Mouse (Mus musculus) midbrain, embryonic 10.5 days (tissue): ENCODE results near the gene Hao1. TPM values are rescaled to one million over a fixed set of nuclear protein-coding genes. Genes with fewer than 3 reads are reported as not detected.

Source experiments
- DNase-seq: peaks from one replicate; pipeline ENCODE4 v3.0.0-alpha.2; 2017; ENCODE audit warnings: low spot score
- H3K27ac ChIP-seq: fragments of 300-500 bp; sonication (generic); replicated peaks from 2 replicates; pipeline ENCODE4 v1.5.1; 2016; ENCODE audit warnings: mild to moderate bottlenecking
- H3K27me3 ChIP-seq: fragments of 300-500 bp; sonication (generic); 2 replicates; pipeline ENCODE4 v1.6.1; 2016; ENCODE audit warnings: low read depth, mild to moderate bottlenecking; ENCODE audit not compliant: poor library complexity, severe bottlenecking
- H3K36me3 ChIP-seq: fragments of 300-500 bp; sonication (generic); 2 replicates; pipeline ENCODE4 v1.6.1; 2016; ENCODE audit warnings: mild to moderate bottlenecking, moderate library complexity
- H3K4me1 ChIP-seq: fragments of 300-500 bp; sonication (generic); 2 replicates; pipeline ENCODE4 v1.6.1; 2016
- H3K4me3 ChIP-seq: fragments of 300-500 bp; sonication (generic); 2 replicates; pipeline ENCODE4 v1.5.1; 2016; ENCODE audit warnings: mild to moderate bottlenecking, moderate library complexity
- H3K9me3 ChIP-seq: fragments of 300-500 bp; sonication (generic); replicated peaks from 2 replicates; pipeline ENCODE4 v1.6.1; 2016; ENCODE audit warnings: mild to moderate bottlenecking
- WGBS: fragments of 180-500 bp; shearing (Covaris S2); methylation state at CpG from one replicate; pipeline ENCODE4 v1.1.7; 2016; 5-methylcytosine and 5-hydroxymethylcytosine counted together
- polyA plus RNA-seq: library from polyadenylated mRNA; unstranded; fragments of >200 nt; fragmentation: Nextera tagmentation; extraction: Ambion mirVana; gene quantifications from 2 replicates; pipeline ENCODE4 v1.2.1, GENCODE M21; 2016

Hao1 gene
- polyA plus RNA-seq, 1 experiment from 2014 or later = not detected

DNA sequence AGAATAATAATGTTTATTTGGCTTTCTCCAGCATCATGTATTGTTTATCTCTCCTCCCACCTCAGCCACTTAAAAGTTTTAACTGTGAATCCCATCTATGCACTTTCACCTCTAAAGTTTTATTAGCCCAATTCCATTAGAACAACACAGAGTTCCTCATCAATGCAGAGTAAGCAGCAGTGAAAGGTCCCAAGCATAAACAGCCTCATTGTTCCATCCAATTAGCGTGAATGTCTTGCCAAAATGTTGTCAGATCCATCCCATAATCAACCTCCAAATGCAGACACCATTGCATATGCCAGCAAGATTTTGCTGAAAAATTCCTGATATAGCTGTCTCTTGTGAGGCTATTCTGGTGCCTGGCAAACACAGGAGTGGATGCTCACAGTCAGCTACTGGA, 101.4 kb downstream of the Hao1 start:
- Histone ChIP-seq H3K27me3 (no peaks in the 10 kb centered on the region), H3K4me1 (peaks cover 8% of the 10 kb centered on the region; the same call in 1 of the 2 replicates), H3K27ac (no peak overlapping the region), H3K4me3 (no peak overlapping the region), H3K9me3 (no peaks in the 10 kb centered on the region), H3K36me3 (no peaks in the 10 kb centered on the region)
- 79% methylated on average over 1 of the region's 1 CpGs for WGBS
- DNase-seq = no peak

GRCm38 (mm10) chr2:134450976-134451375, 103.2 kb downstream of the Hao1 start:
- WGBS = 86% methylated on average over 1 of the region's 1 CpGs
- no peaks in the 10 kb centered on the region for H3K9me3 ChIP-seq
- no peak for DNase-seq
- no peaks in the 10 kb centered on the region for H3K27me3 ChIP-seq
- no peaks in the 10 kb centered on the region for H3K36me3 ChIP-seq
- peaks cover 3% of the 10 kb centered on the region; the same call in 1 of the 2 replicates for H3K4me1 ChIP-seq
- H3K27ac ChIP-seq = no peak overlapping the region
- no peak overlapping the region for H3K4me3 ChIP-seq

Other genes with a start within 250 kb of the Hao1 start
- 23.6 and 38.5 TPM in 2 replicates for gene Tmx4, start 89.8 kb upstream of the Hao1 start, polyA plus RNA-seq
- 4.8 and 6.1 TPM in 2 replicates for gene Plcb1, start 231.7 kb upstream of the Hao1 start, polyA plus RNA-seq